Mouse (Mus musculus): ENCODE results near the gene Grik5.
A peak's percentile ranks its signal among the peaks of the same experiment; 100 is the strongest.

Grik5 gene

GRCm38 (mm10) chr7:25030032-25030753, 42.0 kb downstream of the Grik5 start:
- peak; percentile 69 for DNase-seq

DNA sequence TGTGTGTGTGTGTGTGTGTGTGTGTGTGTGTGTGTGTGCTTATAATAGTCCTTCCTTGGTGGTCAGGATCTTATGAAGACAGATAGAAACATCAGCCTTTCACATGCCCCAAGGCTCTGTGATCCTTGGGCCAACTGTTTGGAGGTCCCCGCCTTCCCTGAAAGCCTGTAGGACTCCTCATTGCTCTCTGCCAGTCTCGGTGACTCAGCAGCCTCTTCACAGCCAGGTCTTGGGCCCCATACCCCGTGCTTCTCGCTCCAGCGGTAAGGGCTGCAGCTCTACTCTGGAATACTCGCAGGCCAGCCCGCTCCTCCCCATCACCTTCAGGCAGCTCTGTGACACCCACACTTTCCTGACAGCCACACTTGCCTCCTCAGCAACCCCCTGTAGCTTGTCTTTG, 45.7 kb downstream of the Grik5 start:
- no peak for DNase-seq

- DNase-seq: no peak
These were observed 46.2 kb downstream of the Grik5 start for GRCm38 (mm10) chr7:25025855-25026439.

DNA sequence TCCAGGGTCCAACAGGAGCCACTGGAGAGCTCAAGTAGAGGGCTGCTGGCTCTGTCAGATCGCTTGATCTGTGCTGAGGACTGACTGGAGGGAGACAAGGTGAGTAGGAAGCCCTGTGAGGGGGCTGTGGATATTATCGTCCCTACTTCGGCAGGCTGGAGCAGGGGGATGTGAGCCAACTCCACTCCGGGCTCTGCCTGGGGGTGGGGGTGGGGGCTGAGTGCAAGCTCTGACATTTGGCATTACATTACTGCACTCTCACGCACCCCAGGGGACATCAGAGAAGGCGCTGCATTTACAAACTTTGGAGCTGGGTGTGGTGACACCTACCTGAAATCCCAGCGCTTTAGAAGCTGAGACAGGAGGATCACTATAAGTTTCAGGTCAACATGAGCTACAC, 60.6 kb downstream of the Grik5 start:
- no peak for DNase-seq

DNA sequence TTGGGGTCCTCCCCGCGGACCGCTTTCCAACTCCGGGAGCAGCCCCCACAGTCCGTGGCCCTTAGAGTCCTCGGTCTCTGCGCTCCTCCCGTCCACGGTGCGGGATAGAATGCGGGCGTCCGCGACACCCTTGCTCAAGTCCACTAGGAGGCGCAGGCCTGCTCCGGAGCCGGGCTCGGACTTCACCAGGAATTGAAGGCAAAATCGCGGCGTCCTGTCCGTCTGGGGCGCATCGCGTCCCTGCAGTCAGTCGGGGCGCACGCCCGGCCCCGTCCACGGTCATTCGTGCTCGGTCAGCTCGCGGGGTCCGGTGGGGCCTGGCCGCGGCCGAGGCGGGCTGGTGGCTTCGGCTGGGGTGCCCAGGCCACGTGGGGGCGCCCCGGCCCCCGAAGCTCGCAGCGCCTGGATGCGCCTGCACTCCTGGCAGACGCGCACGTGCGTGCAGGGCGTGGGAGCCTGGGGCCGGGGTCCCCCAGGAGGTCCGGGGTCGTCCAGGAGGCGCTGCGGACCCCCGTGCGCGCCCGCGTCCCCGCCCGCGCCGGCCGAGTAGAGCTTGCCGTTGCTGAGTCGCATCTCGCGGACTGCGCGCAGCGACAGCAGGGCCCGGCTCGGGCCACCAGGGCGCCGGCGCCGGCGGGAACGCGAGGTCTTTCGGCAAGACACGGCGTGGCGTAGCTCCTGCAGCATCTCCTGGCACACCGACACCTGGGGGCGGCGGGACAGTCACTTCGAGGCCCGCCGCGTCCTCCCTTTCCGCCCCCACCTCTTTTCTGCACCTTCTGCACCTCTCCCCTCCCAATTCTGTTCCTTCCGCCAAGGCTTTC, 61.8 kb downstream of the Grik5 start:
- peak; percentile 80 for DNase-seq

- DNase-seq: peak; percentile 54
These were observed 62.9 kb downstream of the Grik5 start for GRCm38 (mm10) chr7:25009099-25009700.

DNA sequence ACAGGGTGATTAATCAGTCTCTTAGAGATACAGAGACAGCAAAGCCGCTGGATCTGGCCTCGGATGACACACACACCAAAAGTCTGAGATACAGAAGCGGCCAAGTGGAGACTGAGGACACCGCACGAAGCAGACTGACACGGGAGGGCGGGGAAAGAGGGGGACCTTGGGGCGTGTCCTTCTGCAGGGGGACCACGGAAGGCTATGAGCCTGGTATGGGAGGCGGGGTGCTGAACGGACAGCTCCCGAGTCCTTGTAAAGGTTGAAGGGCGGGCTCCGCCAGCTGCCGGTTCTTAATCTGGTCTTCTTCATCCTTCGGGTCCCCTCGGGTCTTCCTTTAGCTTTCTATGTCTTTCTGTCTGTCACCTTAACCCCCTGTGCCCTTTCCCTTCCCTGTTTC, 63.5 kb downstream of the Grik5 start:
- peak; percentile 66 for DNase-seq

DNA sequence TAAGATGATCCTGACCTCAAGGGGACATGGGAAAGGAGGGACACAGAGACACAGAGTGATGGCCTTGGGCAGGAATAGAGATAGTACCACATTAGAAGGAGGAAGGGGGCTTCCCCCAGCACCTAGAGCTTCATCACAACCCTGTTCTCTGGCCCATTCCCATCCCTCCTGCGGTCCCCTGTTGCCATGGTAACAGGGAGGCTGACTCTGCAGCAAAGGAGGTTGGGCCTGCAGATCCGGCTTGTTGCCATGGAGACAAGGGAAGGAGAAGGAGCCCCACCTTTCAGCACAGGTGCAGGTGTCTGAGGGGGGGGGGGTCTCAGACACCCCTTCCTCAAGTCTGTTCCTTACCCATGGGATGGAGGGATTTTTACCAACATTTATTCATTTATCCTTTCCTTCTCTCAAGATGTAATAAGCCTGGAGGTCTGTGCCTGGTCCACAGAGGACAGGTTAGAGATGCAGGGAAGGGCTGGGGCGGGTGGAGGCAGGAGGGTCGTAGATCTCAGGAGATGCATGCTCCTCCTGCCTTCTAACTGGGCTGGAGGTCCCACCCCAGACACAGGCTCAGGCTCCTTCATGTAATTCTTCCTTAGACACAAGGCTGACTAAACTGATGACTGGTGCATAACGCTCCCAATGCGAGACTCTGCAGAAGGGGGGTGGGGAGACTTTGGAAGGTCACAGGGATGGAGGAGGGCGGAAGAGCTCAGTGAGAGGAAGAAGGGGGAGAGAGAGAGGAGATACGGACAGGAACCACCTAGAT, 64.4 kb downstream of the Grik5 start:
- DNase-seq: peak; percentile 73

DNA sequence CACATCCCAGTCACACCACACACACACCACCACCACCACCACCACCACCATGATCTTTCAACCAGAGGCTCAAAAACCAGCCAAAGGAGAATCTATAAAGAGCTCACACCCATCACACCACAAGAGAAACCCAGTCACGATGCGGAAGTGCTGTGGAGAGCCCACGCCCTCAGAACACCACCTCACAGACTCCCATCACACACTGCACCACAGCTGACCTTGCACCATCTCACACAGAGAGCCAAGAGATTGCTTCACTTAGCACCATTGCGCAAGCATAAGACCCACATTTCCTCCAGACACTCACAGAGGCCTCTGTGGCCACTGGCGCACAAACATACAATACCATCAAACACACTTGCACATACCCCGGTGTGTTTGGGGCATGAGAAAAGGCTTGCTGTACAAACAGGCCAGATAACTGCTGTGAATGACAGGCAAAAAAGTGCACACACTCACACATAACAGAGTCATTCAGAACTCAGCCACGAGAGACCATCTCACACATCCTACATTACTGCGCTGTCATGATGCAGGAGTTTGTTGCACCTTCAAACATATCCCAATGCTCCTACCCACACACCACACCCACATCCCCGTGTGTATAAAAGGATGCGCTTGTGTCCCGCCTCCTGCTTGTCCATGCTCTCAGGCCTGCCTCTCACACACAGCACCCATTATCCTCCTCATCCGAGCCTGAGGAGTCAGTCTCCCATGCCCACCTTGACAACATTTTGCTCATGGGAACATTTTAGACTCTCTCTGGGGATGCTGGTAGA, 65.4 kb downstream of the Grik5 start:
- no peak for DNase-seq

DNA sequence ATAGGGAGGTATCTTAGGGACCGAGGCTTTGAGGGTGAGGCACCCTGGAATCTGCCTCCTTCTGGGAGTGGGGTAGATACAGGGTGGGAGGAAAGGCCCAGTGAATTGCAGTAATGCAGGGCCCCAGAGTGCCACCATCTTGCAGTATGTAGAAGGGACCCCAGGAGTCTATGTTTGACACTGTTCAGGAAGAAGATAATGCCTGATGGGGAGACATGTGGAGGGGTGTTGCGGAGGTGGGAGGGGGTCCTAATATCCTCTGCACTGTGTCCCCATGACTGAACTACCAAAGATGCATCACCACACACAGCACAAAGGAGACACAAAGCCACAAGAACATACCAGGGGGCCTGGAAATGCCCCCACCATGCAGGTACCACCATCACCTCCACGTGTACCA, 66.0 kb downstream of the Grik5 start:
- peak; percentile 46 for DNase-seq

- DNase-seq: peak; percentile 89
These were observed 66.6 kb downstream of the Grik5 start, which contains the start of gene Atp1a3 for GRCm38 (mm10) chr7:25005421-25006065. Atp1a3 (minus strand) TSS chr7:25005958.

- no peak for DNase-seq
These were observed 67.3 kb downstream of the Grik5 start for GRCm38 (mm10) chr7:25004806-25005205.

GRCm38 (mm10) chr7:25003820-25004388, 68.2 kb downstream of the Grik5 start:
- peak; percentile 52 for DNase-seq

- DNase-seq: no peak
These were observed 68.9 kb downstream of the Grik5 start for GRCm38 (mm10) chr7:25003291-25003690.

DNA sequence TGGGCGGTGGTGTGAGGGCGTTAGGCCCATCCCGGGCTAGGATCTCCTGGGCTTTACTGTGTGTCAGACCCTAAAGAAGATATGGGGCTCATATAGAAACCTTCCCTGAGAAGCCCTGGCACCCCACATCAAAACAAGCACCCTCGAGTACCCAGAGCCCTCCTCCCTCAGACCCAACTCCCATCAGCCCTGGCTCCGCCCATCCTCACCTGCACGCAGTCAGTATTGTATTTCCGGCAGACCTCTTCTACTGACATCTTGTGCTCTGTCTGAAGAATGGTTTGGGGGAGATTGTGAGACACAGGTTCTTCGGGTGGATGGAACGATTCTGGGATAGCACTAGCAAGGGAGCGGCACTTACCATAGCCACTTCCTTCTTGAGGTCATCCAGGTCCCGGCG, 71.4 kb downstream of the Grik5 start:
- DNase-seq: no peak

- no peak for DNase-seq
These were observed 71.9 kb downstream of the Grik5 start for GRCm38 (mm10) chr7:25000211-25000610.

DNA sequence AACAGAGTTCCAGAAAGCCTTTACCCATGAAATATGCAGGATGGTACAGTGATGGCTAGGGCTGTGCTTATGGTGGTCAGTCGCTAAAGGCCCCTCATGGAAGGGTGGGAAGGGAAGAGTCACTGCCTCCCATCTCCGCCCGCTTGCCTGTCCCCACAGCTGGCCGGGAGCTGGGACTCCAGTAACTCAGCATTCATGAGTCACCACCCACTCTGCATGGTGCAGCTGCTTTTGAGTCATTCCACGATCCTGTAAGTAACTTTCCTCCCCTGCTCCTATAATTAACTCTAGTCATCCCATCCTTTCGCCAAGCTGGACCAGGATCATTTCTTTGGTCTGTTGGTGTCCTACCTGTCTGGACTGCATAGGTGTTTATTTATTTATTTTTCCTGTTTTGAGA, 79.1 kb downstream of the Grik5 start:
- DNase-seq: no peak

DNA sequence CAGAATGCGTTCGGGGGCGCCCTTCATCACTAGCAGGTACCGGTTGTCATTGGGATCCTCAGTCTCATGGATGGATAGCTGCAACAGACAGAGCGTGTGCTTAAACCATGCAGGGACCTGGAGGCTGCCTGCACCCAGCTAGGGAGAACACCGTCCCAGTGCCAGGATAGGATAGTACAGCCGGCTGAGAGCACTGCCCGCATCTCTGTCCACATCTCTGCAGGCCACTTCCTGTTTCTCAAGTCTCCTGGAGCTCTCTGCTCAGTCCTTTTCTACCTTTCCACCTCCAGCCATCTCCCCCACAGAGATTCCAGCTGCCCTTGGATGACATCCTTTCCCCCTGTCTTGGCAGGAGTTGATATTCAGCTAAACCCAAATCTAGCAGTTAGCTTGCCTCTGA, 81.7 kb downstream of the Grik5 start:
- DNase-seq: no peak

GRCm38 (mm10) chr7:24987941-24988340, 84.2 kb downstream of the Grik5 start:
- DNase-seq: no peak

DNA sequence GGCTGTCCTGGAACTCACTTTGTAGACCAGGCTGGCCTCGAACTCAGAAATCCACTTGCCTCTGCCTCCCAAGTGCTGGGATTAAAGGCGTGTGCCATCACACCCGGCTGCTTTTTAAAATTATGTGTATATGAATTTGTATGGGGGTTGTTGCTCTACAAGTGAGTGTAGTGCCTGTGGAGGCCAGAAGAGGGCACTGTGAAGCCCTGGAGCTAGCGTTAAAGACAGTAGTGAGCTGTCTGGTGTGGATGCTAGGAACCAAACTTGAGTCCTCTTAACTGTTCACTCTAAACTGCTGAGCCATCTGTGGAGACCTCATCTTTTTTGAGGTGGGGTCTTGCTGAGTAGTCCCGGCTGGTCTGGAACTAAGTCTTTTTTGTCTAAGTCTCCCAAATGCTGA, 86.3 kb downstream of the Grik5 start:
- DNase-seq: no peak

DNA sequence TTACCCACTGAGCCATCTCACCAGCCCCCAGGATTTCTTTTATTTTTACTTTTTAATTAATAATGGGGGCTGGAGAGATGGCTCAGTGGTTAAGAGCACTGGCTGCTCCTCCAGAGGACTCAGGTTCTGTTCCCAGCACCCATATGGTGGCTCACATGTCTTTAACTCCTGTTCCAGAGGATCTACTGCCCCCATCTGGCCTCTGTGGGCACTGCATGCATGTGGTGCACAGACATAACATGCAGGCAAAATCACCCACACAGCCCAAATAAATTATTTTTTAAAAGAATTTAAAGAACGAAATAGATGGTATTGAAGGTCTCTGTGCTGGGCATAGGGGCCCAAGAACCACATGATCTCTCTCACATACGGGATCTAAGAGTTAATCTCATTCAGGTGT, 87.8 kb downstream of the Grik5 start:
- DNase-seq: no peak
